Mouse (Mus musculus): ENCODE data around the gene Urod.

The Urod gene

DNA sequence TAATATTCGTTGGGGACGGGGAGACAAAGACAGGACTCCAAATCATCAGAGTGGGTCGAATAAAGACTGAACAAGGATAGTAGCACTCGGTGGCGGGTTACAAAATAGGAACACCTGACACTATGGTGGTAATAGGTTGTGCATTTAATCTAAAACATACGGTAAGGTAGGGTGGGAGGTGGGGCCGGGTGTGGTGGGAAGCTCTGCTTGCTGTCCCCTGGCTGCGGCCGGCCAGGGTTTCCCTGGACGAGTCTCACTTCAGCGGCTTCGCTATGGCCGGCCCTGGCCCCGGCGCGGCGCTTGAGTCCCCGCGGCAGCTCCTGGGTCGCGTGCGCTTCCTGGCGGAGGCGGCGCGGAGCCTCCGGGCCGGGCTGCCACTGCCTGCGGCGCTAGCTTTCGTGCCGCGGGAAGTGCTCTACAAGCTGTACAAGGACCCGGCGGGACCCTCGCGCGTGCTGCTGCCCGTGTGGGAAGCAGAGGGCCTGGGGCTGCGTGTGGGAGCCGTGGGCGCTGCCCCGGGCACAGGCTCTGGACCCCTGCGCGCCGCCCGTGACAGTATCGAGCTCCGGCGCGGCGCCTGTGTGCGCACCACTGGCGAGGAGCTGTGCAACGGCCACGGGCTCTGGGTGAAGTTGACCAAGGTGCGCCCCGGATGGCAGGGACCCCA lies 1.1 kb upstream of the Urod start, which contains the start of gene Hectd3:
Gene Hectd3 (plus strand): TSS at position 187 of the 667 bp plus-strand sequence.
- DNase-seq (ENCODE audit: inconsistent ontology term): peak; percentile 85

DNA sequence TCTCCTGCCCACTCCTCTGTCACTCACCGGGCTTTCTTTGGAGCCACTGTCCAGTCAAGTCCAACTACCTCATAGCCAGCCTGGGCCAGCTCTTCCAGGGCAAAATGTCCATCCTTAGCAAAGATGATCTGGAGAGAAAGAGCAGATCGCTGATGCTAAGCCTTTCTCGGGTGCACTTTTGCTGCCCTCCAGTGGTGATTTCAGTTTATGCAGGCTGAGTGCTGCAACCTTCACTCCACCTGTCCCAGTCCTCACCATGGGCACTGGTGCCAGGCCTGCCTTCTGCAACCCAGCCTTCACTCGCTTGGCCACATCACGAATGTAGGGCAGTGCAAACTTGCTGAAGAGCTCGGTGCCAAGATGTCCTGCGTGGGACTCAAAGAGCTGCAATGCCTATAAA lies 2.8 kb downstream of the Urod start:
- peak; percentile 50 for DNase-seq (ENCODE audit: inconsistent ontology term)

DNA sequence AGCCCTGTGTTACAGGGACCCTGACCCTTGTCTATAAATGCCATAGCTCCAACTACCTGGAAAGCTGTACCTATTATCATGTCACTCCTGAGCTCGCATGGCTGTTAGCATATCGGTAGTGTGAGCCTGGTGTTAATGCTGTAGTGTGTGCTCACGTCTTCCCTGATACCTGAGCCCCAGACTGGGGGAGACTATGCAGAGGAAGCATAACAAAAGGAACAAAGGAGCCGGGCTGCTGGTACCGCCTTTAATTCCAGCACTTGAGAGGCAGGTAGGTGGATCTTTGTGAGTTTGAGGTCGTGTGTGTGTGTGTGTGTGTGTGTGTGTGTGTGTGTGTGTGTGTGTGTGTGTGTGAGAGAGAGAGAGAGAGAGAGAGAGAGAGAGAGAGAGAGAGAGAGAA lies 4.5 kb downstream of the Urod start:
- DNase-seq (ENCODE audit: inconsistent ontology term): no peak

DNA sequence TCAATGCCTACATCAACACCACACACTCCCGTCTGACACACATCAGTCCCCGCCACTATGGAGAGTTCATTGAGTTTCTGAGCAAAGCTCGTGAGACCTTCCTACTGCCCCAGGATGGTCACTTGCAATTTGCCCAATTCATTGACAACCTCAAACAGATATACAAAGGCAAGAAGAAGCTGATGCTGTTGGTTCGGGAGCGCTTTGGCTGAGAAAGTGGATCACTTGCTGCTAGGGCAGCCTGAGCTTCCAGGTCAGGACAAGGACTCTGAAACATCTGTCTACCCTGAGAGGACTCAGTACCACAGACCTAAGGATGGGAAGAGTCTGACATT lies 7.1 kb downstream of the Urod start:
- DNase-seq (ENCODE audit: inconsistent ontology term): no peak

DNA sequence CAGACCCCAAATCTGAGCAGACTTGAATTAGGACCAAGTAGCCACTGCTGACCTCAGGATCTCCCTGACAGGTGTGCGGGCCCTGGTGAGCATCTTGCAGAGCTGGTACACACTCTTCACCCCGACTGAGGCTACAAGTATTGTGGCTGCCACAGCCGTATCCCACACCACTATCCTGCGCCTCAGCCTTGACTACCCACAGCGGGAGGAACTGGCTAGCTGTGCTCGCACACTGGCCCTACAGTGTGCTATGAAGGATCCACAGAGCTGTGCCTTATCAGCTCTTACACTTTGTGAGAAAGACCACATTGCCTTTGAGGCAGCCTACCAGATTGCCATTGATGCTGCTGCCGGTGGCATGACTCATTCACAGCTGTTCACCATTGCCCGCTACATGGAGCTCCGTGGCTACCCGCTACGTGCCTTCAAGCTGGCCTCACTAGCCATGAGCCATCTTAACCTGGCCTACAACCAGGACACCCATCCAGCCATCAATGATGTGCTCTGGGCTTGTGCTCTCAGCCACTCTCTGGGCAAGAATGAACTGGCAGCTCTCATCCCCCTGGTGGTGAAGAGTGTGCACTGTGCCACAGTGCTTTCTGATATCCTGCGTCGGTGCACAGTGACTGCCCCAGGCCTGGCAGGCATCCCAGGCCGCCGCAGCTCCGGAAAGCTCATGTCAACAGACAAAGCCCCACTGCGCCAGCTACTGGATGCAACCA lies 7.7 kb downstream of the Urod start:
- peak; percentile 96 for DNase-seq (ENCODE audit: inconsistent ontology term)

DNA sequence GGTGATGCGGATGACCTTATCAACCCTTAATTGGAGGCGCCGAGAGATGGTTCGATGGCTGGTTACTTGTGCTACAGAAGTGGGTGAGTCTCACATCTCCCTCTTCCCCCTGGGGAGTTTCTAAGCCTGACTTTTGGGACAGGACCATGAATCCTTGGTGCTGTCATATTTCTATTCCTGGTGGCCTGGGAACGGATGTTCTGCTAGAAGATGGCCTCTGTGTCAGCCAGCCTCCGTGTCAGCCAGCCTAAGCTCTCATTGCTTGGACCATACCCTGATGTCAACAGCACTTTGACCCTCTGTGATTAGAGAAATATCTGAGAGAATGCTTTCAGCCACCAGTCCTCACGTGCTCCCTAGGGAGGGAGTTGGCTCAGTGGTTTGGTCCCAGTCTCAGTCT lies 8.5 kb downstream of the Urod start:
- DNase-seq (ENCODE audit: inconsistent ontology term): no peak

DNA sequence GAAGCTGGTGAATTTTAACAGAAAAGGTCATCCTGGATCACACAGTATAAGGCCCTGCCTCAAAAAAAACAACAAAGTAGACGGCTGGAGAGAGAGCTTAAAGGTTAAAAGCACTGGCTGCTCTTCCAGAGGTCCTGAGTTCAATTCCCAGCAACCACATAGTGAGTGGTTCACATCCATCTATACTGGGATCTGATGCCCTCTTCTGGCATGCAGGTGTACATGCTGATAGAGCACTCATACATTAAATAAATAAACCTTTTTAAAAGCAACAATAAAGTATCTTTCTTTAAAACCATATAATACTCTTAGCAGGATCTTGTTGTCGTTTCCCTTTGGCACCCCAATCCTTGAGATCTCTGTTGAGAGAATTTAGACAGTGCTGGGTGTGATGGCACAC lies 17.7 kb downstream of the Urod start:
- DNase-seq (ENCODE audit: inconsistent ontology term): no peak

DNA sequence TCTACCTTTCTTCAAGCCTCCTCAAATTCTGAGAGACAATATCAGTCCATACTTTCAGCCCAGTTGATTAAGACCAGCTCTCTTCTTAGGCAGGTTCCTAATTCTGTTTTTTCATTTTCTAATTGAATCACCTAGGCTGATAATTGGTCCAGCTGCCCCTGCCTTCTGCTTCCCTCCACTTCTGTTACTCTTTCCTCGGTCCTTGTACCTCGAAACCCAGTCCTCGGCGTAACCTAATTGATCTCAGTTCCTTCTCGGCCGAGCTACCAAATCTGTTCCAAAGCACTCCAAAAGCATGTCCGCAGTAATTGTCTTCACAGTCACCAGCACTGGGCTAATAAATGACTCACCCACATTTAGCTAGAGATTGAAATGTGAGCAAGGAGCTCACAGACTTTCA lies 39.3 kb downstream of the Urod start:
- no peak for DNase-seq (ENCODE audit: inconsistent ontology term)

DNA sequence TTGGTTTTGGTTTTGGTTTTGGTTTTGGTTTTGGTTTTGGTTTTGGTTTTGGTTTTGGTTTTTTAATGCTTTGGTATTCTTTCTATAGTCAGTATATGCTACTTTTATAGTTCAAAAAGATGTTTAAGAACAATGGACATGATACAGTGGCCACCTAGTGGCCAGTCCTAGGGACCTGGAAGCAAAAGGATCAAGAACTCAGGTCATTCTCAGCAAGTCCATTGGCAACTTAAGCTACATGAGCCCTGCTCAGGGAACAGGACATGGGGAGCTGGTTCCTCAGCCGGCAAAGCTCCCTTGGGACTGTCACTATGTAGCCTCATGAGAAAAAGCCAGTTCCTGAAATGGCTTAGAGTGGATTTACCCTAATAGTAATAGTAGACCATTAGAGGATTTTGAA lies 42.6 kb downstream of the Urod start:
- DNase-seq (ENCODE audit: inconsistent ontology term): no peak

DNA sequence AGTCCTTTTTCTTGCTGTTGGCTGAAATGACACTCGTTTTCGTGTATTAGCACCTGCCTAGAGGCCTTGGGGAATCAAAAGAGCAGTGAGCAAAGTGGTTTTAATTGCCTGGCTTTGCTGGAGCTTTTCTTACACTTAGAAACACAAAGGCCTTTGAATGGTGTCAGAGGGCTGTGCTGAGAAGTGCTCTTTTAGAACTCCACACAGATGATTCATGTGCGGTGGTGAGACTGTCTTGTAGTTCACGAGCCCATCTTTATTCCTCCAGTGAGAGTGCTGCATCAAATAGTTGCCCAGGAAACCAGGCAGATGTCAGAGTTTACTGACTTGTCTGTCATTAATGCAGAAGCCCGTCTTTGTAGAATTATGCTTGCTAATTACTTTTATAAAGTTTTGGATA lies 50.2 kb downstream of the Urod start:
- DNase-seq (ENCODE audit: inconsistent ontology term): peak; percentile 71

DNA sequence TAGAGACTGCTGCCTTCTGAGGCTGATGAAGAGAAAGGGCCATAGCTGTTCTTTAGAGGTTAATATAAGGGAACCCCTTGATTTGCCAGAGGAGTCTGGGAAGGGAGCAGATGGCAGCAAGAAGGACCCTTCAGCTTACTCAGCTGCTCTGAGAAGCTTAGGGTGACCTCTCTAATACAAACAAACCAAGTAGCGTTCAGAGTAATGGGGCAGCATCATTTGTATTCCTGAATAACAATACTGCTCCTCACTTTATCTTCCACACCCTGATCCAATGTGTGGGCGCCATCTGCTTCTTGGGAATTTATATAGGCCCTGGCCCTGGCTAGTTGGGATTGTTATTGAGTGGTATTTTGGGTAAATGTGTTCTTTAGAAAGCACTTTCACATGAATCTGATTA lies 51.5 kb downstream of the Urod start:
- DNase-seq (ENCODE audit: inconsistent ontology term): no peak

All from Muller cell, postnatal 12 days (primary cell).